Mouse (Mus musculus): ENCODE data around the gene Galnt10. TPM values are rescaled to one million over a fixed set of nuclear protein-coding genes. Genes with fewer than 3 reads are reported as not detected.

Gene Galnt10
- polyA plus RNA-seq, 1 experiment from 2014 or later: 18.4 TPM

- no peaks in the 10 kb centered on the region for H3K9me3 ChIP-seq
- WGBS: 89% methylated on average over 14 of the region's 14 CpGs
- H3K9ac ChIP-seq: no peak overlapping the region
- H3K36me3 ChIP-seq: no peaks in the 10 kb centered on the region
- no peak overlapping the region for H3K27ac ChIP-seq
- no peak overlapping the region for H3K4me3 ChIP-seq
- no peaks in the 10 kb centered on the region; the same call in 1 of the 2 replicates for H3K27me3 ChIP-seq (replicated peaks)
- no peak overlapping the region for H3K4me2 ChIP-seq (replicated peaks)
- H3K4me1 ChIP-seq: peaks cover 24% of the 10 kb centered on the region
- no peak for ATAC-seq (ENCODE audit: low FRiP score, low read depth)
These were observed 7.8 kb downstream of the Galnt10 start for GRCm38 (mm10) chr11:57652923-57653660.

- Histone ChIP-seq H3K4me1 (peaks cover 24% of the 10 kb centered on the region), H3K27me3 (replicated peaks) (no peaks in the 10 kb centered on the region)
- WGBS: 81% methylated on average over 5 of the region's 5 CpGs
These were observed 8.6 kb downstream of the Galnt10 start for GRCm38 (mm10) chr11:57653796-57654195.

GRCm38 (mm10) chr11:57654386-57654785 is 9.1 kb downstream of the Galnt10 start:
- Histone ChIP-seq H3K27ac (no peak overlapping the region), H3K4me1 (peaks cover 24% of the 10 kb centered on the region), H3K27me3 (replicated peaks) (no peaks in the 10 kb centered on the region), H3K36me3 (no peaks in the 10 kb centered on the region), H3K4me3 (no peak overlapping the region), H3K9ac (no peak overlapping the region), H3K9me3 (no peaks in the 10 kb centered on the region), H3K4me2 (replicated peaks) (no peak overlapping the region)
- 36% methylated on average over 4 of the region's 4 CpGs for WGBS
- ATAC-seq (ENCODE audit: low FRiP score, low read depth): no peak

More at GRCm38 (mm10) chr11:57653796-57654195, 8.6 kb downstream of the Galnt10 start:
- Histone ChIP-seq H3K9me3 (no peaks in the 10 kb centered on the region), H3K27ac (no peak overlapping the region), H3K36me3 (no peaks in the 10 kb centered on the region), H3K4me3 (no peak overlapping the region), H3K4me2 (replicated peaks) (no peak overlapping the region), H3K9ac (no peak overlapping the region)
- no peak for ATAC-seq (ENCODE audit: low FRiP score, low read depth)

- H3K4me2 ChIP-seq (replicated peaks): no peak overlapping the region
- peaks cover 24% of the 10 kb centered on the region for H3K4me1 ChIP-seq
- no peaks in the 10 kb centered on the region for H3K9me3 ChIP-seq
- no peak overlapping the region for H3K27ac ChIP-seq
- no peaks in the 10 kb centered on the region for H3K36me3 ChIP-seq
- no peaks in the 10 kb centered on the region for H3K27me3 ChIP-seq (replicated peaks)
- WGBS: 24% methylated on average over 5 of the region's 5 CpGs
- no peak overlapping the region for H3K9ac ChIP-seq
- H3K4me3 ChIP-seq: no peak overlapping the region
- no peak for ATAC-seq (ENCODE audit: low FRiP score, low read depth)
These were observed 9.7 kb downstream of the Galnt10 start for GRCm38 (mm10) chr11:57654977-57655397.

GRCm38 (mm10) chr11:57655669-57656325 is 10.6 kb downstream of the Galnt10 start:
- 55% methylated on average over 10 of the region's 10 CpGs for WGBS
- H3K4me3 ChIP-seq: no peak overlapping the region
- no peaks in the 10 kb centered on the region for H3K9me3 ChIP-seq
- H3K9ac ChIP-seq: no peak overlapping the region
- H3K4me2 ChIP-seq (replicated peaks): no peak overlapping the region
- H3K36me3 ChIP-seq: no peaks in the 10 kb centered on the region
- peaks cover 24% of the 10 kb centered on the region for H3K4me1 ChIP-seq
- no peak overlapping the region for H3K27ac ChIP-seq
- no peaks in the 10 kb centered on the region for H3K27me3 ChIP-seq (replicated peaks)
- ATAC-seq (ENCODE audit: low FRiP score, low read depth): no peak

- H3K4me2 ChIP-seq (replicated peaks): no peak overlapping the region; the same call in 1 of the 2 replicates
- WGBS: 61% methylated on average over 8 of the region's 8 CpGs
- no peak for ATAC-seq (ENCODE audit: low FRiP score, low read depth)
- H3K27ac ChIP-seq: no peak overlapping the region
- no peaks in the 10 kb centered on the region for H3K36me3 ChIP-seq
- H3K9me3 ChIP-seq: no peaks in the 10 kb centered on the region
- peaks cover 21% of the 10 kb centered on the region for H3K4me1 ChIP-seq
- no peaks in the 10 kb centered on the region for H3K27me3 ChIP-seq (replicated peaks)
- no peak overlapping the region for H3K4me3 ChIP-seq
- no peak overlapping the region for H3K9ac ChIP-seq
These were observed 11.5 kb downstream of the Galnt10 start for GRCm38 (mm10) chr11:57656602-57657275.

GRCm38 (mm10) chr11:57657370-57658072 is 12.3 kb downstream of the Galnt10 start:
- peaks cover 21% of the 10 kb centered on the region for H3K4me1 ChIP-seq
- no peak overlapping the region for H3K4me2 ChIP-seq (replicated peaks)
- whole genome bisulfite sequencing: 84% methylated on average over 9 of the region's 9 CpGs
- no peak for ATAC-seq (ENCODE audit: low FRiP score, low read depth)
- H3K9ac ChIP-seq: no peak overlapping the region
- no peaks in the 10 kb centered on the region for H3K9me3 ChIP-seq
- H3K27ac ChIP-seq: no peak overlapping the region
- H3K27me3 ChIP-seq (replicated peaks): no peaks in the 10 kb centered on the region
- H3K4me3 ChIP-seq: no peak overlapping the region
- H3K36me3 ChIP-seq: no peaks in the 10 kb centered on the region

GRCm38 (mm10) chr11:57658214-57658613 is 13.0 kb downstream of the Galnt10 start:
- Histone ChIP-seq H3K27me3 (replicated peaks) (no peaks in the 10 kb centered on the region), H3K9me3 (no peaks in the 10 kb centered on the region), H3K4me1 (peaks cover 24% of the 10 kb centered on the region), H3K27ac (no peak overlapping the region), H3K4me3 (no peak overlapping the region), H3K36me3 (no peaks in the 10 kb centered on the region), H3K9ac (no peak overlapping the region), H3K4me2 (replicated peaks) (no peak overlapping the region)
- ATAC-seq (ENCODE audit: low FRiP score, low read depth): no peak
- 92% methylated on average over 3 of the region's 3 CpGs for WGBS

- no peak overlapping the region for H3K27ac ChIP-seq
- H3K4me2 ChIP-seq (replicated peaks): no peak overlapping the region
- peaks cover 24% of the 10 kb centered on the region for H3K4me1 ChIP-seq
- no peaks in the 10 kb centered on the region for H3K27me3 ChIP-seq (replicated peaks)
- no peaks in the 10 kb centered on the region for H3K9me3 ChIP-seq
- no peak for ATAC-seq (ENCODE audit: low FRiP score, low read depth)
- 87% methylated on average over 6 of the region's 6 CpGs for WGBS
- no peaks in the 10 kb centered on the region for H3K36me3 ChIP-seq
- no peak overlapping the region for H3K4me3 ChIP-seq
- no peak overlapping the region for H3K9ac ChIP-seq
These were observed 13.5 kb downstream of the Galnt10 start for GRCm38 (mm10) chr11:57658751-57659150.

GRCm38 (mm10) chr11:57660156-57660555 is 14.9 kb downstream of the Galnt10 start:
- Histone ChIP-seq H3K4me1 (peaks cover 17% of the 10 kb centered on the region), H3K27ac (no peak overlapping the region), H3K9ac (no peak overlapping the region), H3K9me3 (no peaks in the 10 kb centered on the region), H3K4me3 (no peak overlapping the region), H3K36me3 (no peaks in the 10 kb centered on the region), H3K4me2 (replicated peaks) (no peak overlapping the region), H3K27me3 (replicated peaks) (no peaks in the 10 kb centered on the region)
- no peak for ATAC-seq (ENCODE audit: low FRiP score, low read depth)
- WGBS: 95% methylated on average over 4 of the region's 4 CpGs

- WGBS: 66% methylated on average over 5 of the region's 5 CpGs
- H3K4me1 ChIP-seq: peaks cover 13% of the 10 kb centered on the region
- no peaks in the 10 kb centered on the region for H3K27me3 ChIP-seq (replicated peaks)
- H3K9ac ChIP-seq: no peak overlapping the region
- H3K9me3 ChIP-seq: no peaks in the 10 kb centered on the region
- no peak overlapping the region for H3K4me2 ChIP-seq (replicated peaks)
- ATAC-seq (ENCODE audit: low FRiP score, low read depth): no peak
- no peak overlapping the region for H3K27ac ChIP-seq
- no peak overlapping the region for H3K4me3 ChIP-seq
- H3K36me3 ChIP-seq: no peaks in the 10 kb centered on the region
These were observed 15.6 kb downstream of the Galnt10 start for GRCm38 (mm10) chr11:57660814-57661213.

All from neural tube, embryonic 12.5 days (tissue).